Mouse (Mus musculus): ENCODE data around the gene Spem1. TPM values are rescaled to one million over a fixed set of nuclear protein-coding genes. Genes with fewer than 3 reads are reported as not detected.

Gene Spem1
- polyA plus RNA-seq, 1 experiment from 2014 or later: 0.46 TPM

- no peak for ATAC-seq (ENCODE audit: low FRiP score, low read depth)
- Histone ChIP-seq H3K27ac (replicated peaks) (no peak overlapping the region; the same call in 1 of the 2 replicates), H3K27me3 (peaks cover 44% of the 10 kb centered on the region), H3K9ac (replicated peaks) (peak overlapping the region; percentile 35; the same call in 1 of the 2 replicates), H3K36me3 (no peaks in the 10 kb centered on the region), H3K4me1 (peaks cover 29% of the 10 kb centered on the region), H3K9me3 (no peaks in the 10 kb centered on the region), H3K4me3 (peak overlapping the region; percentile 43), H3K4me2 (replicated peaks) (peak overlapping the region; percentile 74)
- 1% methylated on average over 13 of the region's 13 CpGs for WGBS
These were observed 26.0 kb downstream of the Spem1 start for GRCm38 (mm10) chr11:69795983-69796435.

GRCm38 (mm10) chr11:69795168-69795982, 26.6 kb downstream of the Spem1 start, which contains the start of gene Chrnb1:
Gene Chrnb1 (minus strand): TSS chr11:69795943.
- peak; percentile 92 for ATAC-seq (ENCODE audit: low FRiP score, low read depth)
- Histone ChIP-seq H3K9me3 (no peaks in the 10 kb centered on the region), H3K27ac (replicated peaks) (no peak within 1 kb of the TSS; the same call in 1 of the 2 replicates), H3K36me3 (no peaks in the 10 kb centered on the region), H3K4me1 (peaks cover 26% of the 10 kb centered on the region), H3K27me3 (peaks cover 44% of the 10 kb centered on the region), H3K4me2 (replicated peaks) (peak within 1 kb of the TSS; percentile 74), H3K4me3 (peak within 1 kb of the TSS; percentile 43), H3K9ac (replicated peaks) (peak within 1 kb of the TSS; percentile 35; the same call in 1 of the 2 replicates)
- WGBS: 3% methylated on average over 52 of the region's 52 CpGs

GRCm38 (mm10) chr11:69793429-69793828, 28.6 kb downstream of the Spem1 start:
- ATAC-seq (ENCODE audit: low FRiP score, low read depth): no peak
- 60% methylated on average over 5 of the region's 5 CpGs for WGBS
- H3K36me3 ChIP-seq: no peaks in the 10 kb centered on the region
- no peak overlapping the region for H3K9ac ChIP-seq (replicated peaks)
- H3K4me2 ChIP-seq (replicated peaks): no peak overlapping the region
- H3K27ac ChIP-seq (replicated peaks): no peak overlapping the region
- H3K9me3 ChIP-seq: no peaks in the 10 kb centered on the region
- peaks cover 43% of the 10 kb centered on the region for H3K27me3 ChIP-seq
- H3K4me1 ChIP-seq: peaks cover 9% of the 10 kb centered on the region
- H3K4me3 ChIP-seq: no peak overlapping the region

- H3K9ac ChIP-seq (replicated peaks): no peak overlapping the region
- no peak for ATAC-seq (ENCODE audit: low FRiP score, low read depth)
- no peak overlapping the region for H3K4me3 ChIP-seq
- no peak overlapping the region for H3K27ac ChIP-seq (replicated peaks)
- peaks cover 25% of the 10 kb centered on the region for H3K27me3 ChIP-seq
- H3K4me2 ChIP-seq (replicated peaks): no peak overlapping the region
- WGBS: 77% methylated on average over 5 of the region's 5 CpGs
- H3K4me1 ChIP-seq: peaks cover 9% of the 10 kb centered on the region
- H3K9me3 ChIP-seq: no peaks in the 10 kb centered on the region
- H3K36me3 ChIP-seq: no peaks in the 10 kb centered on the region
These were observed 30.6 kb downstream of the Spem1 start for GRCm38 (mm10) chr11:69791420-69791819.

GRCm38 (mm10) chr11:69789431-69789830, 32.5 kb downstream of the Spem1 start:
- no peak overlapping the region for H3K4me2 ChIP-seq (replicated peaks)
- no peak overlapping the region for H3K27ac ChIP-seq (replicated peaks)
- 69% methylated on average over 5 of the region's 5 CpGs for WGBS
- no peak for ATAC-seq (ENCODE audit: low FRiP score, low read depth)
- no peak overlapping the region for H3K4me3 ChIP-seq
- H3K9ac ChIP-seq (replicated peaks): no peak overlapping the region
- no peaks in the 10 kb centered on the region for H3K4me1 ChIP-seq
- no peaks in the 10 kb centered on the region for H3K9me3 ChIP-seq
- peaks cover 16% of the 10 kb centered on the region for H3K27me3 ChIP-seq
- no peaks in the 10 kb centered on the region for H3K36me3 ChIP-seq

GRCm38 (mm10) chr11:69787306-69787705, 34.7 kb downstream of the Spem1 start:
- no peaks in the 10 kb centered on the region for H3K36me3 ChIP-seq
- 84% methylated on average over 5 of the region's 5 CpGs for WGBS

GRCm38 (mm10) chr11:69784793-69785272, 37.1 kb downstream of the Spem1 start:
- Histone ChIP-seq H3K27ac (replicated peaks) (no peak overlapping the region), H3K9ac (replicated peaks) (no peak overlapping the region), H3K9me3 (no peaks in the 10 kb centered on the region), H3K4me1 (no peaks in the 10 kb centered on the region), H3K4me2 (replicated peaks) (no peak overlapping the region), H3K4me3 (no peak overlapping the region), H3K36me3 (no peaks in the 10 kb centered on the region), H3K27me3 (peaks cover 3% of the 10 kb centered on the region)
- no peak for ATAC-seq (ENCODE audit: low FRiP score, low read depth)
- WGBS: 51% methylated on average over 15 of the region's 15 CpGs

More at GRCm38 (mm10) chr11:69787306-69787705, 34.7 kb downstream of the Spem1 start:
- Histone ChIP-seq H3K27ac (replicated peaks) (no peak overlapping the region), H3K9ac (replicated peaks) (no peak overlapping the region), H3K27me3 (peaks cover 3% of the 10 kb centered on the region), H3K4me1 (no peaks in the 10 kb centered on the region), H3K4me2 (replicated peaks) (no peak overlapping the region), H3K4me3 (no peak overlapping the region), H3K9me3 (no peaks in the 10 kb centered on the region)
- no peak for ATAC-seq (ENCODE audit: low FRiP score, low read depth)

GRCm38 (mm10) chr11:69781828-69782227, 40.2 kb downstream of the Spem1 start:
- Histone ChIP-seq H3K27ac (replicated peaks) (no peak overlapping the region), H3K27me3 (peaks cover 15% of the 10 kb centered on the region), H3K4me1 (no peaks in the 10 kb centered on the region), H3K9ac (replicated peaks) (no peak overlapping the region), H3K9me3 (no peaks in the 10 kb centered on the region), H3K4me3 (no peak overlapping the region), H3K4me2 (replicated peaks) (no peak overlapping the region), H3K36me3 (no peaks in the 10 kb centered on the region)
- no peak for ATAC-seq (ENCODE audit: low FRiP score, low read depth)
- 58% methylated on average over 4 of the region's 4 CpGs for WGBS

GRCm38 (mm10) chr11:69778985-69779384, 43.0 kb downstream of the Spem1 start:
- no peak for ATAC-seq (ENCODE audit: low FRiP score, low read depth)
- no peak overlapping the region for H3K4me3 ChIP-seq
- no peak overlapping the region for H3K4me2 ChIP-seq (replicated peaks)
- WGBS: 49% methylated on average over 7 of the region's 7 CpGs
- no peaks in the 10 kb centered on the region for H3K4me1 ChIP-seq
- no peak overlapping the region for H3K9ac ChIP-seq (replicated peaks)
- no peak overlapping the region for H3K27ac ChIP-seq (replicated peaks)
- H3K9me3 ChIP-seq: no peaks in the 10 kb centered on the region
- 0 out of 2 replicates have a peak, but pooled peaks cover 4% of the 10 kb centered on the region for H3K36me3 ChIP-seq
- H3K27me3 ChIP-seq: peaks cover 21% of the 10 kb centered on the region

GRCm38 (mm10) chr11:69778258-69778982, 43.6 kb downstream of the Spem1 start:
- Histone ChIP-seq H3K36me3 (0 out of 2 replicates have a peak, but pooled peaks cover 4% of the 10 kb centered on the region), H3K4me2 (replicated peaks) (no peak overlapping the region), H3K4me1 (no peaks in the 10 kb centered on the region), H3K27ac (replicated peaks) (no peak overlapping the region), H3K27me3 (peaks cover 21% of the 10 kb centered on the region), H3K9ac (replicated peaks) (no peak overlapping the region), H3K4me3 (no peak overlapping the region), H3K9me3 (no peaks in the 10 kb centered on the region)
- WGBS: 73% methylated on average over 23 of the region's 23 CpGs
- no peak for ATAC-seq (ENCODE audit: low FRiP score, low read depth)

GRCm38 (mm10) chr11:69777504-69778257, 44.3 kb downstream of the Spem1 start:
- Histone ChIP-seq H3K36me3 (0 out of 2 replicates have a peak, but pooled peaks cover 4% of the 10 kb centered on the region), H3K4me1 (no peaks in the 10 kb centered on the region), H3K4me2 (replicated peaks) (no peak overlapping the region), H3K9ac (replicated peaks) (no peak overlapping the region), H3K4me3 (no peak overlapping the region), H3K9me3 (no peaks in the 10 kb centered on the region), H3K27me3 (peaks cover 21% of the 10 kb centered on the region), H3K27ac (replicated peaks) (no peak overlapping the region)
- 70% methylated on average over 24 of the region's 26 CpGs for WGBS
- ATAC-seq (ENCODE audit: low FRiP score, low read depth): no peak

Data from midbrain, embryonic 12.5 days (tissue).